Mouse (Mus musculus): ENCODE results near the gene Ankrd33. TPM values are rescaled to one million over a fixed set of nuclear protein-coding genes. Genes with fewer than 3 reads are reported as not detected.
"Not testable (repeated sequence)": the region's sequence is repeated elsewhere in the genome, so short reads cannot be mapped to it uniquely, and the experiment has no call there.

Ankrd33 gene
- polyA plus RNA-seq, 1 experiment from 2014 or later, result not detected

DNA sequence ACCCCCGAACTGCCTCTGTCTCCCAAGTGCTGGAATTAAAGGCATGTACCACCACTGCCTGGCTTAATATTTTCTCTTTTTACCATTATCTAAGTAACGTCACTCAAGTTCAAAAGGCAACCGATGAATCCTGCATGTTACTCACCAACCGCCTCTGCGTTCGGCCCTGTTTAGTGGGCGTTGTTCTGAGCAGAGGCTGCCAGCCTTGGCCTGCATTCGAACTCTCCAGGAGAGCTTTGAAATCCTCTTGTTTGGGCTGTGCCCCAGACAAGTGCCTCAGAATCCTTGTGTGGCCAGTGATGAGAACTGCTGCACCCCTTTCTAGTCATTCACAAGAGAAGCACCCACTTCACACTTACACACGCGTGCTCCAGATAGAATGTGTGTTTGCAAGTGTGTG, 9.5 kb upstream of the Ankrd33 start:
- Histone ChIP-seq H3K9ac (ENCODE audit: low read length) (no peak overlapping the region), H3K27me3 (replicated peaks; ENCODE audit: control insufficient read depth, insufficient read depth, low read length) (no peaks in the 10 kb centered on the region), H3K4me1 (ENCODE audit: control insufficient read depth, insufficient read depth, low read length) (no peaks in the 10 kb centered on the region), H3K27ac (ENCODE audit: low read depth, low read length) (no peak overlapping the region), H3K4me3 (ENCODE audit: low read depth, low read length) (no peak overlapping the region), H3K36me3 (ENCODE audit: control insufficient read depth, insufficient read depth, low read length) (no peaks in the 10 kb centered on the region), H3K9me3 (replicated peaks; ENCODE audit: control insufficient read depth, low read length) (no peaks in the 10 kb centered on the region), H3K4me2 (ENCODE audit: low read length) (no peak overlapping the region)
- ATAC-seq (no peak), DNase-seq (ENCODE audit: low spot score) (no peak)
- 84% methylated on average over 10 of the region's 10 CpGs for WGBS

DNA sequence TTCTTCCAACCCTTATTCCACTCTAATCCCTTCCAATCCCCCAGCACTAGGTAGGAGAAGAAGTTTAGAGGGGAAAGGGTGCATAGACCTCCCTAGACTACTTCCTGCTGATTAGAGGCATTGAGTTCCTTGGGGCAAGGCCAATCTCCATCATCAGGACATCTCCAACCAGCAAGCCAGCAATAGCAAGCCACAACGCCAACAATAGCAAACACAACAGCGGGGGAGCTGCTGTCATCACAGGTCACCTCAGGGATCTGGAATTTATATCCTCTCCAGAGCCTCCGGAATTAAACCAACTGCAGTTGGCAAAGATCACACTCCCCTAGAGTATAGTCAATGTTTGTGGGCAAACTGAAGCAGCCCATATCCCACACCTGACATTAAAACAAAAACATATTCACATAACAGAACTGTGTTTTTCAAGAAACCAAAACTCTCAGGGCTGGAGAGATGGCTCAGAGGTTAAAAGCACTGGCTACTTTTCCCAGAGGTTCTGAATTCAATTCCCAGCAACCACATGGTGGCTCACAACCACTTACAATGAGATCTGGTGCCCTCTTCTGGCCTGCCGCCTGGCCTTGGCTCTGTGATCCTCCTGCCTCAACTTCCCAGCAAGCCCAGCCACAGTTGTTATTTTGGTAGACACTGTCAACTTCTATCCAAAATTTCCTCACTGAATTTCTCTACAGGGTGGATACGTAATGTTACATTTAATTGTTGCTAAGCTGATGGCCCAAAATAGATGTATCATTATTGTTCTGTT, 7.5 kb upstream of the Ankrd33 start:
- Histone ChIP-seq H3K27ac (ENCODE audit: low read depth, low read length) (no peak overlapping the region), H3K4me1 (ENCODE audit: control insufficient read depth, insufficient read depth, low read length) (no peaks in the 10 kb centered on the region), H3K4me3 (ENCODE audit: low read depth, low read length) (no peak overlapping the region), H3K27me3 (replicated peaks; ENCODE audit: control insufficient read depth, insufficient read depth, low read length) (no peaks in the 10 kb centered on the region), H3K9ac (ENCODE audit: low read length) (no peak overlapping the region), H3K4me2 (ENCODE audit: low read length) (no peak overlapping the region), H3K36me3 (ENCODE audit: control insufficient read depth, insufficient read depth, low read length) (no peaks in the 10 kb centered on the region), H3K9me3 (replicated peaks; ENCODE audit: control insufficient read depth, low read length) (no peaks in the 10 kb centered on the region)
- WGBS, result 86% methylated on average over 5 of the region's 5 CpGs
- DNase-seq (ENCODE audit: low spot score) (no peak), ATAC-seq (no peak)

DNA sequence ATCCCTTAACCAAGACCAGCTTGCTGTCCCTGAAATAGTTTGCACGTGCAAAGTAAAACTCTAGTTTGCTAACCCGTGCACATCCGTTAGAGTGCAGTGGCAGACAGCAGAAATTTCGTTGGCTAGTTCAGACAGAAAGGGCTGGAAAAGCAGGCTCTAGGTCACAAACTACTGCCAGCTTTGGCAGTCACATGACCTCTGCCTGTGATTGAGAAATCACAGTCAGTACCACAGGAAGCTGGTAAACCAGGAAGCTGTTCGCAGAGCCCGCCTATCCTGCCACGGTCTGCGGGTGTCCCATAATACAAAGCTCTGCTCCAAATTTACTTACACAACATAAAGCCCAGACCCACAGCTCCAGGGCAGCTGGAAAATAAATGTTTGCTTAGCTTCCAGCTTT, 2.4 kb upstream of the Ankrd33 start:
- Histone ChIP-seq H3K4me1 (ENCODE audit: control insufficient read depth, insufficient read depth, low read length) (no peaks in the 10 kb centered on the region), H3K9ac (ENCODE audit: low read length) (no peak overlapping the region), H3K27ac (ENCODE audit: low read depth, low read length) (no peak overlapping the region), H3K9me3 (replicated peaks; ENCODE audit: control insufficient read depth, low read length) (no peaks in the 10 kb centered on the region), H3K4me2 (ENCODE audit: low read length) (no peak overlapping the region), H3K4me3 (ENCODE audit: low read depth, low read length) (no peak overlapping the region), H3K27me3 (replicated peaks; ENCODE audit: control insufficient read depth, insufficient read depth, low read length) (no peaks in the 10 kb centered on the region), H3K36me3 (ENCODE audit: control insufficient read depth, insufficient read depth, low read length) (no peaks in the 10 kb centered on the region)
- no peak for DNase-seq (ENCODE audit: low spot score)
- no peak for ATAC-seq
- 79% methylated on average over 8 of the region's 8 CpGs for WGBS

DNA sequence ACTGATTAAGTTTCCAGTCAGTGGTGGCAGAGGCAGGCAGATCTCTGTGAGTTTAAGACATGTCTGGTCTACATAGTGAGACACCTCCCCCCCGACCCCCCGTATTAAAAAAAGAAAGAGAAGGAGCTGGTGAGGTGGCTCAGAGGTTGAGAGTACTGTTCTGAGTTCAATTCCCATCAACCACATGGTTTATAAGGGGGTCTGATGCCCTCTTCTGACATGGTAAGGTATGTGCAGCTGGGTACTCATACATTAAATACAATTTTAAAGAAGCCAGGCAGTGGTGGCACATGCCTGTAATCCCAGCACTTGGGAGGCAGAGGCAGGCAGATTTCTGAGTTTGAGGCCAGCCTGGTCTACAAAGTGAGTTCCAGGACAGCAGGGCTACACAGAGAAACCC, 1.8 kb upstream of the Ankrd33 start:
- H3K4me3 ChIP-seq (ENCODE audit: low read depth, low read length); H3K9me3 ChIP-seq (replicated peaks; ENCODE audit: control insufficient read depth, low read length); H3K27me3 ChIP-seq (replicated peaks; ENCODE audit: control insufficient read depth, insufficient read depth, low read length); DNase-seq (ENCODE audit: low spot score); H3K4me1 ChIP-seq (ENCODE audit: control insufficient read depth, insufficient read depth, low read length); ATAC-seq; H3K36me3 ChIP-seq (ENCODE audit: control insufficient read depth, insufficient read depth, low read length); H3K27ac ChIP-seq (ENCODE audit: low read depth, low read length); H3K9ac ChIP-seq (ENCODE audit: low read length); H3K4me2 ChIP-seq (ENCODE audit: low read length): not testable (repeated sequence)
- WGBS, result 77% methylated on average over 2 of the region's 2 CpGs

DNA sequence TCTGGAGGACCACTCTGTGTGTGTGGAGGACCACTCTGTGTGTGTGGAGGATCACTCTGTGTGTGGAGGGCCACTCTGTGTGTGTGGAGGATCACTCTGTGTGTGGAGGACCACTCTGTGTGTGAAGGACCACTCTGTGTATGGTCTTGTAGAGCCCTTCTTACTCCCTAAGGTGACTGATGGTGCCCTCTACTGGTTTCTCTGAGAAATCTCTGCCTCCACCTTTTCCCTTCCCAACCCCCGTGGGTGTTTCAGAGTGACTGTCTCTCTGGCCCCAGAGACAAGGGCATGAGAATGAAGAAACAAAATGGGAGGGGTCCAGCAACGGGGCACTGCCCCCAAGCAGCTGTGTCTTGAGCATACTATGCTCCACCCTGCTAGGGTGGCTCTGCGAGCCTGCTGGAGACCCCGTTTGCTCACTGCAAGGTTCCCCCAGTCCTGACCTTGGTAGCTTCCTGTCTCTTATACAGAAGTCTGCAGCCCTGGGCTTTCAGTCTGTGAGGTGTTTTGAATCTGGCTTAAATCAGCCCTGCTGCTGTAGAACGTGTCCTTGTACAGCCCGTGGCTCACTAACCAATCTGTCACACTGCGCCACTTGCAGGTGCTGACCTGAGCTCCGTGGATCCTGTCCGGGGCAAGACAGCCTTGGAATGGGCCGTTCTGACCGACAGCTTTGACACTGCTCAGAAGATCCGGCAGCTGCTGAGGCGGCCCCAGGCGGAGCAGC, 3.0 kb downstream of the Ankrd33 start:
- no peak overlapping the region for H3K9ac ChIP-seq (ENCODE audit: low read length)
- H3K36me3 ChIP-seq (ENCODE audit: control insufficient read depth, insufficient read depth, low read length), result no peaks in the 10 kb centered on the region
- H3K27me3 ChIP-seq (replicated peaks; ENCODE audit: control insufficient read depth, insufficient read depth, low read length), result no peaks in the 10 kb centered on the region
- DNase-seq (ENCODE audit: low spot score) (peak; percentile 48), ATAC-seq (no peak)
- H3K27ac ChIP-seq (ENCODE audit: low read depth, low read length), result no peak overlapping the region
- H3K4me2 ChIP-seq (ENCODE audit: low read length), result no peak overlapping the region
- WGBS, result 67% methylated on average over 14 of the region's 14 CpGs
- H3K4me1 ChIP-seq (ENCODE audit: control insufficient read depth, insufficient read depth, low read length), result no peaks in the 10 kb centered on the region
- no peak overlapping the region for H3K4me3 ChIP-seq (ENCODE audit: low read depth, low read length)
- no peaks in the 10 kb centered on the region for H3K9me3 ChIP-seq (replicated peaks; ENCODE audit: control insufficient read depth, low read length)

DNA sequence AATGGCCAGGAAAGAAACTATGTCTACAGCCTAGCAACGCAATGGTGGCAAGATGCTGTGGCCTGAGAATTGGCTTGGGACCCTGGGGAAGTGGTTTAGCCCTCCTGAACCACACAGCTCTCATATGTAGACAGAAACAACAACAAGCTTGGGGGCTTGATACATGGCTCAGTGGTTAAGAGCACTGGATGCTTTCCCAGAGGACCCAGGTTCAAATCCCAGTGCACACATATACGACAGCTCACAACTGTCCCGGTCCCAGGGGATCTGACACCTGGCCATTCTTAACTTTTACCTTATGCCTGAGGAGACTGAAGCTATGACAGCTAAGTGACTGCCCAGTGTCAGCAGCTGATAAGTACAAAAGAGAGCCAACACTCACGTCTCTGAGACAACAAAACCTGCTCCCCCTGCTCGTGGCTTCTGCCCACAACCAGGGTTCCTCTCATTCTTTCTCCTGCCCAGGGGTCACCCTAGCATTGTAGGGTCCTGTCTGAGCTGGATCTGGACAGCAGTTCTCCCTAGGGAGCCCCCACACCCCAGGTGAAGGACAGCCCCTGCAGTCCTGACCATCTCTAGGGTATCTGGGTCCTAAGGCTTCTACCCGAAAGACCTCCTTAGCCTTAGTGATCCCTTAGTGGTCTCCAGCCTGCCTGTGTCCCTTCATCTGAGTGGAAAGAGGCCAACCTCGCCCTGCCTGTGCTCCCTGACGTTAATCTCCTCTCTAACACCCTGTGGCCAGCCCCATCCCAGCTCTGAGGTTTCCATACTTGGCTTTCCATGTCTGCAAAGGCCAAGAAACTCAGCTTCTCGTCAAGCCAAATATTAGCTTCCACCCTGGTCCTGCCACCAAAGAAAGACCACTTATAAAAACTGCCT, 6.1 kb downstream of the Ankrd33 start:
- WGBS, result 72% methylated on average over 9 of the region's 9 CpGs
- Histone ChIP-seq H3K27me3 (replicated peaks; ENCODE audit: control insufficient read depth, insufficient read depth, low read length) (no peaks in the 10 kb centered on the region), H3K4me3 (ENCODE audit: low read depth, low read length) (no peak overlapping the region), H3K36me3 (ENCODE audit: control insufficient read depth, insufficient read depth, low read length) (no peaks in the 10 kb centered on the region), H3K9me3 (replicated peaks; ENCODE audit: control insufficient read depth, low read length) (no peaks in the 10 kb centered on the region), H3K4me2 (ENCODE audit: low read length) (no peak overlapping the region), H3K4me1 (ENCODE audit: control insufficient read depth, insufficient read depth, low read length) (no peaks in the 10 kb centered on the region), H3K27ac (ENCODE audit: low read depth, low read length) (no peak overlapping the region), H3K9ac (ENCODE audit: low read length) (no peak overlapping the region)
- DNase-seq (ENCODE audit: low spot score) (no peak), ATAC-seq (no peak)

DNA sequence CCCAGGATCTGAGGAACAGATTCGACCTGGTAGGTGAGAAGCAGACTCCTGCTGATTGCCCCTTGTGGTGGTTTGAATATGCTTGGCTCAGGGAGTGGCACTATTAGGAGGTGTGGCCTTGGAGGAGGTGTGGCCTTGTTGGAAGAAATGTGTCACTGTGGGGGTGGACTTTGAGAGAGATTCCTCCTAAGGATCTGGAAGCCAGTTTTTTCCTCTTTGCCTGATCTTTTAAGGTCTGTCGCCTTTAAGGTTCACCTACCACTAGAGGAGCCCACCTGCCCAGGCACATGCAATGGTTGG, 6.7 kb downstream of the Ankrd33 start:
- Histone ChIP-seq H3K4me3 (ENCODE audit: low read depth, low read length) (no peak overlapping the region), H3K4me1 (ENCODE audit: control insufficient read depth, insufficient read depth, low read length) (no peaks in the 10 kb centered on the region), H3K9ac (ENCODE audit: low read length) (no peak overlapping the region), H3K27ac (ENCODE audit: low read depth, low read length) (no peak overlapping the region), H3K36me3 (ENCODE audit: control insufficient read depth, insufficient read depth, low read length) (no peaks in the 10 kb centered on the region), H3K9me3 (replicated peaks; ENCODE audit: control insufficient read depth, low read length) (no peaks in the 10 kb centered on the region), H3K4me2 (ENCODE audit: low read length) (no peak overlapping the region), H3K27me3 (replicated peaks; ENCODE audit: control insufficient read depth, insufficient read depth, low read length) (no peaks in the 10 kb centered on the region)
- ATAC-seq (no peak), DNase-seq (ENCODE audit: low spot score) (no peak)
- WGBS, result 34% methylated on average over 2 of the region's 2 CpGs

DNA sequence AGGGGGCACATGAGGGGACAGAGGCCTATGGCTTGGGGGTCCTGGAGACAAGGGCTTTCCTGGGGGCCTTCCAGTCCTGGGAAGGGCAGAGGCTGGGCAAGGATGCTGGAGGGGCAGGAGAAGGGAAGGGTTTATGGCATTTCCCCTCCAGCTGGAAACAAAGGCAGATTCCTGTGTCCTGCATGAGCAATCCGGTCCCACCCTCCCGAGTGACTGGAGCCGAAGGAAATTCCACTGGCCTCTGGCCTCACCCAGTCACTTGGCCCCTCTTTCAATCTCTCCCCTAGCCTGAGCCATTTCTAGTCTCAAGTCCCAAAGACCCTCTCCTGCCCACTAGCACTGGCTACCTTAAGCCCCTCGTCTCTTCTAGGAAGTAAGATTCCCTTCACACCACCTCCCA, 7.6 kb downstream of the Ankrd33 start:
- no peaks in the 10 kb centered on the region for H3K9me3 ChIP-seq (replicated peaks; ENCODE audit: control insufficient read depth, low read length)
- DNase-seq (ENCODE audit: low spot score) (no peak), ATAC-seq (no peak)
- H3K27ac ChIP-seq (ENCODE audit: low read depth, low read length), result no peak overlapping the region
- no peaks in the 10 kb centered on the region for H3K36me3 ChIP-seq (ENCODE audit: control insufficient read depth, insufficient read depth, low read length)
- whole genome bisulfite sequencing, result 75% methylated on average over 4 of the region's 4 CpGs
- no peak overlapping the region for H3K4me2 ChIP-seq (ENCODE audit: low read length)
- peaks cover 4% of the 10 kb centered on the region for H3K27me3 ChIP-seq (replicated peaks; ENCODE audit: control insufficient read depth, insufficient read depth, low read length)
- H3K4me3 ChIP-seq (ENCODE audit: low read depth, low read length), result no peak overlapping the region
- no peaks in the 10 kb centered on the region for H3K4me1 ChIP-seq (ENCODE audit: control insufficient read depth, insufficient read depth, low read length)
- H3K9ac ChIP-seq (ENCODE audit: low read length), result no peak overlapping the region
